Mouse (Mus musculus): ENCODE measurements around the gene Tmem117. TPM values are rescaled to one million over a fixed set of nuclear protein-coding genes. Genes with fewer than 3 reads are reported as not detected.

Tmem117 gene
- polyA plus RNA-seq, 1 experiment from 2014 or later: 16.1 TPM

DNA sequence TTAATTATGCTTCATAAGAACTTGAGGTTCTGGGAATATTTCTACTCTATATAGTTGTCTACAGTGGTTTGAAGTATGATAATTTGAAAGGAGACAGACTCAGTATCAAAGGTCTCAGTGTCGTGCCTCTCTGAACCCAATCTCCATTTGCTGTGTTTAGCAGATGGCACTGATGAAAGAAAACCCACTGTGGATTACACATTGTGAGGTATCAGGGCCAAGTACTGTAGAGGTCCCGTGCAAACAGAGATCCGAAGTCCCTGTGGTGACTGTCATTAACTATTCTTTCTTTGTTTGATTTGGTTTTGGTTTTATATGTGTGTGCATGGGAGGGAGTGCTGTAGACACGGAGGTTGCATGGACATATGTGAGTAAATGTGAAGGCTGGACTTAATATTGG, 304.0 kb downstream of the Tmem117 start:
- Histone ChIP-seq H3K4me1 (replicated peaks; ENCODE audit: control insufficient read depth, insufficient read depth, low read length) (peaks cover 8% of the 10 kb centered on the region; the same call in 1 of the 2 replicates), H3K4me2 (replicated peaks) (no peak overlapping the region), H3K27ac (no peak overlapping the region), H3K9me3 (ENCODE audit: control insufficient read depth, low read length) (no peaks in the 10 kb centered on the region), H3K27me3 (ENCODE audit: control insufficient read depth, insufficient read depth, low read length) (no peaks in the 10 kb centered on the region), H3K4me3 (replicated peaks; ENCODE audit: low read length) (no peak overlapping the region), H3K36me3 (replicated peaks; ENCODE audit: control insufficient read depth, insufficient read depth) (no peaks in the 10 kb centered on the region), H3K9ac (no peak overlapping the region)
- no peak for DNase-seq (ENCODE audit: low spot score)
- 58% methylated on average over 4 of the region's 4 CpGs for WGBS
- peak; percentile 17; the same call in 1 of the 2 replicates for ATAC-seq (ENCODE audit: low FRiP score)

GRCm38 (mm10) chr15:94933480-94933879, 304.4 kb downstream of the Tmem117 start:
- Histone ChIP-seq H3K9me3 (ENCODE audit: control insufficient read depth, low read length) (no peaks in the 10 kb centered on the region), H3K36me3 (replicated peaks; ENCODE audit: control insufficient read depth, insufficient read depth) (no peaks in the 10 kb centered on the region), H3K27me3 (ENCODE audit: control insufficient read depth, insufficient read depth, low read length) (no peaks in the 10 kb centered on the region), H3K4me3 (replicated peaks; ENCODE audit: low read length) (no peak overlapping the region), H3K4me2 (replicated peaks) (no peak overlapping the region), H3K27ac (no peak overlapping the region), H3K9ac (no peak overlapping the region), H3K4me1 (replicated peaks; ENCODE audit: control insufficient read depth, insufficient read depth, low read length) (0 out of 2 replicates have a peak, but pooled peaks cover 5% of the 10 kb centered on the region)
- DNase-seq (ENCODE audit: low spot score) (no peak), ATAC-seq (ENCODE audit: low FRiP score) (no peak)
- WGBS: 32% methylated on average over 3 of the region's 3 CpGs

DNA sequence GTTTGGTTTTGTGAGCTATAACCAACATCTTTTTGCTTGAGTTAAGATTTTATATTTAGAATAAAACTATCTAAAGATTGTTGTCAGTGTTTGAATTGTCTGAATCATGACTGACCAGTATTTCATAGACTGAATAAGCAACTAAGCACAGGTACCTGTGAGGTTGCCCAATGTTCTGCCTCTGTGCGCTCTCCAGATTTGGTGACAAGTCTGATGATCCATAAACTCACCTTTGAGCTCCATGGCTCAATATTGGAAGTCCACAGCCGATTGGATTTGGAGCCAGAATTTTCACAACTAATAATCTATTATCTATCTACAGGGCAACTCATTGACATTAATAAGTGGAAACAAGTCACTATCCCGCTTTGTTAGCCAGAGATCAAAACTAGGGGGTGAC, 312.9 kb downstream of the Tmem117 start:
- Histone ChIP-seq H3K4me1 (replicated peaks; ENCODE audit: control insufficient read depth, insufficient read depth, low read length) (no peaks in the 10 kb centered on the region), H3K4me3 (replicated peaks; ENCODE audit: low read length) (no peak overlapping the region), H3K36me3 (replicated peaks; ENCODE audit: control insufficient read depth, insufficient read depth) (no peaks in the 10 kb centered on the region), H3K9ac (no peak overlapping the region), H3K27ac (no peak overlapping the region), H3K27me3 (ENCODE audit: control insufficient read depth, insufficient read depth, low read length) (no peaks in the 10 kb centered on the region), H3K4me2 (replicated peaks) (no peak overlapping the region), H3K9me3 (ENCODE audit: control insufficient read depth, low read length) (no peaks in the 10 kb centered on the region)
- 95% methylated on average over 3 of the region's 3 CpGs for WGBS
- DNase-seq (ENCODE audit: low spot score) (no peak), ATAC-seq (ENCODE audit: low FRiP score) (no peak)

GRCm38 (mm10) chr15:94942465-94942864, 313.4 kb downstream of the Tmem117 start:
- H3K36me3 ChIP-seq (replicated peaks; ENCODE audit: control insufficient read depth, insufficient read depth): no peaks in the 10 kb centered on the region
- no peak overlapping the region for H3K9ac ChIP-seq
- no peaks in the 10 kb centered on the region for H3K9me3 ChIP-seq (ENCODE audit: control insufficient read depth, low read length)
- ATAC-seq (ENCODE audit: low FRiP score): no peak
- H3K4me2 ChIP-seq (replicated peaks): no peak overlapping the region
- no peak overlapping the region for H3K27ac ChIP-seq
- no peak for DNase-seq (ENCODE audit: low spot score)
- WGBS: 39% methylated on average over 1 of the region's 1 CpGs
- H3K4me1 ChIP-seq (replicated peaks; ENCODE audit: control insufficient read depth, insufficient read depth, low read length): no peaks in the 10 kb centered on the region
- no peak overlapping the region for H3K4me3 ChIP-seq (replicated peaks; ENCODE audit: low read length)
- no peaks in the 10 kb centered on the region for H3K27me3 ChIP-seq (ENCODE audit: control insufficient read depth, insufficient read depth, low read length)

- Histone ChIP-seq H3K27me3 (ENCODE audit: control insufficient read depth, insufficient read depth, low read length) (no peaks in the 10 kb centered on the region), H3K27ac (no peak overlapping the region), H3K9ac (no peak overlapping the region), H3K9me3 (ENCODE audit: control insufficient read depth, low read length) (no peaks in the 10 kb centered on the region), H3K4me3 (replicated peaks; ENCODE audit: low read length) (no peak overlapping the region), H3K4me1 (replicated peaks; ENCODE audit: control insufficient read depth, insufficient read depth, low read length) (no peaks in the 10 kb centered on the region), H3K36me3 (replicated peaks; ENCODE audit: control insufficient read depth, insufficient read depth) (no peaks in the 10 kb centered on the region), H3K4me2 (replicated peaks) (no peak overlapping the region)
- WGBS: 77% methylated on average over 5 of the region's 5 CpGs
- no peak for ATAC-seq (ENCODE audit: low FRiP score)
- no peak for DNase-seq (ENCODE audit: low spot score)
Observed at GRCm38 (mm10) chr15:94943891-94944290, 314.9 kb downstream of the Tmem117 start.

DNA sequence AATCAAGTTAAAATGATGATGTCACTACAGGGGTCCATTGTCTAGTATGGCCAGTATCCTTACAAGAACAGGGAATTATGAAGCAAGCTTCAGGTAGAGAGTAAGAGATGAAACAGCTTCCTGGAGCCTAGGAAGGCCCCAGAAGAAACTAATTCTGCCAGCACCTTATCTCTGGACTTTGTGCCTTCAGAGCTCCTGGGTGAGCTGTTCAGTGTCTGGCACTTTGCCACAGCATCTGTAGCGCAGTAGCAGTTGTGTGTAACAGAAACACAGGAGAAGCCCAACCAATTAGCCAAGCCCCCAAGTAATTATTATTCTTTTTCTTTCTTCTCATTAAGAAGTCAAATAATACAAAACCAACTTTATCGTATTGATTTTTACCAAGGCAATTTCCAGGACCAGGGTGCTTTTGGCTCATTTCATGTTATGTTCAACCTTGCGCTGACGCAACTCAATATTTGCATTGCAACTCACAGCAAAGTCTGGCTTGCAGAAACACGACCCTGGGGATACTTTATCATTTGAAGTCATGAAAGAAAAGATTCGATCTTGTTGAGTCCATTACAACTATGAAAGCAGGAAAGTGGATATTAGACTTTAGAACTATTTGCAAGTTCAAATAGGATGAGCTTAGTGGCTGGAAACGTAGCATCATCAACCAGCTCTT, 322.5 kb downstream of the Tmem117 start:
- 87% methylated on average over 7 of the region's 7 CpGs for WGBS
- Histone ChIP-seq H3K36me3 (replicated peaks; ENCODE audit: control insufficient read depth, insufficient read depth) (no peaks in the 10 kb centered on the region), H3K27ac (no peak overlapping the region), H3K9me3 (ENCODE audit: control insufficient read depth, low read length) (no peaks in the 10 kb centered on the region), H3K4me2 (replicated peaks) (no peak overlapping the region), H3K4me1 (replicated peaks; ENCODE audit: control insufficient read depth, insufficient read depth, low read length) (no peaks in the 10 kb centered on the region), H3K9ac (no peak overlapping the region), H3K27me3 (ENCODE audit: control insufficient read depth, insufficient read depth, low read length) (no peaks in the 10 kb centered on the region), H3K4me3 (replicated peaks; ENCODE audit: low read length) (no peak overlapping the region)
- no peak for DNase-seq (ENCODE audit: low spot score)
- no peak for ATAC-seq (ENCODE audit: low FRiP score)

GRCm38 (mm10) chr15:94956697-94957096, 327.7 kb downstream of the Tmem117 start:
- H3K4me1 ChIP-seq (replicated peaks; ENCODE audit: control insufficient read depth, insufficient read depth, low read length): 0 out of 2 replicates have a peak, but pooled peaks cover 4% of the 10 kb centered on the region
- no peak overlapping the region for H3K27ac ChIP-seq
- no peaks in the 10 kb centered on the region for H3K9me3 ChIP-seq (ENCODE audit: control insufficient read depth, low read length)
- H3K4me2 ChIP-seq (replicated peaks): no peak overlapping the region
- no peaks in the 10 kb centered on the region for H3K36me3 ChIP-seq (replicated peaks; ENCODE audit: control insufficient read depth, insufficient read depth)
- no peak overlapping the region for H3K4me3 ChIP-seq (replicated peaks; ENCODE audit: low read length)
- 66% methylated on average over 3 of the region's 3 CpGs for WGBS
- DNase-seq (ENCODE audit: low spot score): no peak
- H3K27me3 ChIP-seq (ENCODE audit: control insufficient read depth, insufficient read depth, low read length): no peaks in the 10 kb centered on the region
- H3K9ac ChIP-seq: no peak overlapping the region
- ATAC-seq (ENCODE audit: low FRiP score): no peak

DNA sequence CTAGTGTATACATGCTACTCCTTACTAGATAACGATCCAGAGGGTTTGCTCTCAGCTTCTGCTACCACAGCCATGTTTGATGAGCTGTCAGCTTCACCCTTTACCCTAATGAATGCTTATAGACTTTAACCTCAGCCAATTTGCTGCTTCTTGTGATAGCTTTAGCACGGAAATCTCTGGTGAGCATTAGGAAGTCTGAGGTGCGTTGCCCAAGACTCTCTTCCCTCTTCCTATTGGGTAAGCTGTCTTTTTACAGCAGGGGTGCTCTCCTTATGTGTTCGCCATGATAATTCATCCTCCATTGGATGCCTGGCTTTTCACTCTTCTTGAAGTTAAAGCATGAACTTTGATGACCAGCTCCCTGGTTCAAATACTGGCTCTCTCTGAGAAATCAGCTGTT, 328.2 kb downstream of the Tmem117 start:
- Histone ChIP-seq H3K4me1 (replicated peaks; ENCODE audit: control insufficient read depth, insufficient read depth, low read length) (0 out of 2 replicates have a peak, but pooled peaks cover 4% of the 10 kb centered on the region), H3K4me3 (replicated peaks; ENCODE audit: low read length) (no peak overlapping the region), H3K4me2 (replicated peaks) (no peak overlapping the region), H3K27me3 (ENCODE audit: control insufficient read depth, insufficient read depth, low read length) (no peaks in the 10 kb centered on the region), H3K9ac (no peak overlapping the region), H3K36me3 (replicated peaks; ENCODE audit: control insufficient read depth, insufficient read depth) (no peaks in the 10 kb centered on the region), H3K9me3 (ENCODE audit: control insufficient read depth, low read length) (no peaks in the 10 kb centered on the region), H3K27ac (no peak overlapping the region)
- no peak for DNase-seq (ENCODE audit: low spot score)
- no peak for ATAC-seq (ENCODE audit: low FRiP score)
- WGBS: 64% methylated on average over 4 of the region's 4 CpGs

DNA sequence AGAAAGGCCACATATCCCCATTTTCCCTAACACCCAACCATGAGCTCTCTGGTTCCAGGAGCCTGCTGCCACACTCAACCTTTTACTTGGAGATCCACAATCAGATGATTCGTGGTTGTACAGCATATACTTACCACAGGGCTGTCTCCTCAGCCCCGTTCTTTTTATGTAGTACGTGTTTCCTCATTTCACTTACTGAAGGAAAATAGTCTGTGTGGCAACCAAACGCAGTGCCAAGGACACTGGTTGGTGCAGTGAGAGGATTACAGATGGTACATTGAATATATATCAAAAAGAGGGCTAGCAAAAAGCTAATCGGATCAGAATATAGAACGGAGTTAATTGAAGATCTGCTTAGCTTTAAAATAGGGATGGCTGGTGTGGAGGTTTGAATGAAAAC, 338.0 kb downstream of the Tmem117 start:
- Histone ChIP-seq H3K9ac (no peak overlapping the region), H3K9me3 (ENCODE audit: control insufficient read depth, low read length) (no peaks in the 10 kb centered on the region), H3K4me2 (replicated peaks) (no peak overlapping the region), H3K4me3 (replicated peaks; ENCODE audit: low read length) (no peak overlapping the region), H3K27ac (no peak overlapping the region), H3K4me1 (replicated peaks; ENCODE audit: control insufficient read depth, insufficient read depth, low read length) (no peaks in the 10 kb centered on the region), H3K27me3 (ENCODE audit: control insufficient read depth, insufficient read depth, low read length) (no peaks in the 10 kb centered on the region), H3K36me3 (replicated peaks; ENCODE audit: control insufficient read depth, insufficient read depth) (no peaks in the 10 kb centered on the region)
- WGBS: 90% methylated on average over 6 of the region's 6 CpGs
- DNase-seq (ENCODE audit: low spot score) (no peak), ATAC-seq (ENCODE audit: low FRiP score) (no peak)

Measured in hindbrain, embryonic 14.5 days (tissue).